Mouse (Mus musculus) myocyte (in vitro differentiated cells): Measurements from ENCODE around the gene 4930579F01Rik.

Source experiments
- E2F4 ChIP-seq: IDR thresholded peaks from one replicate; pipeline ENCODE4 v1.6.1; 2011; ENCODE audit warnings: mild to moderate bottlenecking, control low read depth, moderate library complexity; ENCODE audit not compliant: insufficient read depth
- MYOD1 ChIP-seq, 3 experiments: IDR thresholded peaks; one replicate each; pipeline ENCODE4 v1.6.1; 2011; ENCODE audit warnings: control low read depth in 2 of 3, low read depth in 2 of 3, mild to moderate bottlenecking in 2 of 3, moderate library complexity in 1 of 3; ENCODE audit not compliant: insufficient read length in 2 of 3, control insufficient read depth in 1 of 3
- POLR2A ChIP-seq: IDR thresholded peaks from one replicate; pipeline ENCODE4 v1.6.1; 2011; ENCODE audit warnings: low read depth, mild to moderate bottlenecking, control low read depth, moderate library complexity; ENCODE audit not compliant: insufficient read length
- USF1 ChIP-seq: IDR thresholded peaks from one replicate; pipeline ENCODE4 v1.6.1; 2011; ENCODE audit warnings: low read depth, mild to moderate bottlenecking, control low read depth, moderate library complexity

- TF ChIP-seq POLR2A (no peak), MYOD1 (IDR thresholded peaks at IDR 0.05; ENCODE audit: control insufficient read depth in 1 of 3, insufficient read length in 2 of 3, low read depth in 2 of 3) (no peak), E2F4 (no peak), USF1 (no peak)
These were observed 64.5 kb downstream of the 4930579F01Rik start for GRCm38 (mm10) chr3:138129110-138129509.
